ENCODE assay signal across 21 mouse cellular contexts in the genomic region with DNA sequence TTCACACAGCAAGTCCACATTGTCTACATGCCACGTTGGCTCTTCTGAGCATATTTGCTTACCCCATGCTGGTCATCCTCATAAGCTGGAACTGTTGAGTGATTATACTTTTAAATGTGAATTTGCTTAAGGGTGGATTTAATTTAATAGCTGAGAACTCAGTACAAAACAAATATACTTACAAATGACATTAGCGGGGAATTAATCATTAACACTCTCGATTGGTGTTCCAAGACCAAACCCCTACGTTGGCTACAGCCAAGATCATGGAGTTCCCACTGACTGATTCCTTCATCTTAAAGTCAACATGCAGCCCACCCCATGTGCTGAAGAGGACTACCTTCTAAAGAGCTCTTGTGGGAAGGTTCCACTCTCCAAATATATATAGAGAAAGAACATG.
DNase-seq lines count a peak whose midpoint lies in the region; ATAC-seq and TF ChIP-seq lines count a peak whose summit lies in the region.
"Had no signal": no experiment of that assay in that cellular context is flagged by ENCODE, and none has a peak within 500 bp of the region (broad histone marks: within the 10 kb centered on the region; RNA-seq: fewer than 3 reads in every experiment).

No protein-coding gene starts in this region.

- no peak overlapping the region for H3K27ac ChIP-seq in liver, adult 2 months (replicated peaks; ENCODE audit: insufficient read depth, low read depth, low read length)
- H3K27ac ChIP-seq in liver, embryonic 11.5 days (ENCODE audit: low read depth, low read length) = no peak overlapping the region
- H3K27ac ChIP-seq: forebrain, embryonic 10.5 days; forebrain, embryonic 13.5 days; gastrocnemius, adult 2 months; hindbrain, embryonic 12.5 days had no signal

- H3K4me2 ChIP-seq in liver, embryonic 11.5 days = no peak overlapping the region
- H3K4me2 ChIP-seq: forebrain, embryonic 13.5 days; heart, embryonic 11.5 days; hindbrain, embryonic 12.5 days had no signal

- H3K9ac ChIP-seq in liver, adult 2 months (ENCODE audit: low read depth, low read length) = no peak overlapping the region
- H3K9ac ChIP-seq in liver, embryonic 11.5 days (ENCODE audit: low read depth, low read length) = no peak overlapping the region
- H3K9ac ChIP-seq: forebrain, embryonic 13.5 days; forebrain, postnatal 0 days; hindbrain, embryonic 12.5 days had no signal

- H3K4me3 ChIP-seq in liver, adult 2 months (ENCODE audit: insufficient read depth, low read depth, low read length) = no peak overlapping the region
- no peak overlapping the region for H3K4me3 ChIP-seq in liver, embryonic 11.5 days (ENCODE audit: low read depth, low read length)
- H3K4me3 ChIP-seq: forebrain, embryonic 10.5 days; forebrain, embryonic 13.5 days; gastrocnemius, adult 2 months; hindbrain, embryonic 12.5 days had no signal

- TF ChIP-seq POLR2A in liver, adult 2 months (IDR thresholded peaks at IDR 0.05; ENCODE audit: extremely low read depth, insufficient read depth, low read length) = no peak

- DNase-seq in kidney, adult 11 months = peak; percentile 38
- no peak for DNase-seq in kidney, postnatal 4 days
- peak; percentile 28 to 67 for DNase-seq in kidney, adult 8-10 months
- DNase-seq in kidney, postnatal 25 days = no peak
- DNase-seq in liver, adult 2 months (ENCODE audit: extremely low read depth, low read depth, low spot score) = peak; percentile 25
- DNase-seq in liver, embryonic 11.5 days (ENCODE audit: low spot score) = no peak
- DNase-seq in adrenal gland, postnatal 4 days (ENCODE audit: low spot score in 2 of 2) = no peak
- DNase-seq: adrenal gland, adult 8-10 months; adrenal gland, postnatal 25 days; cerebellum, adult 18-20 months; cerebellum, adult 9-10 months; cerebellum, postnatal 14 days; forebrain, postnatal 0 days; gastrocnemius, adult 2 months; gastrocnemius, postnatal 14 days; heart, adult 11 months had no signal

- WGBS in liver, adult 2 months = 72% methylated on average over 4 of the region's 4 CpGs
- 90% methylated on average over 4 of the region's 4 CpGs for WGBS in liver, embryonic 11.5 days

- H3K4me1 ChIP-seq in liver, adult 2 months (ENCODE audit: control insufficient read depth, insufficient read depth, low read length) = no peaks in the 10 kb centered on the region
- no peaks in the 10 kb centered on the region for H3K4me1 ChIP-seq in liver, embryonic 11.5 days (replicated peaks; ENCODE audit: control insufficient read depth, insufficient read depth, low read length)
- H3K4me1 ChIP-seq: forebrain, embryonic 10.5 days; hindbrain, embryonic 12.5 days had no signal

- no peaks in the 10 kb centered on the region for H3K9me3 ChIP-seq in liver, embryonic 11.5 days (ENCODE audit: control insufficient read depth, low read length)
- H3K9me3 ChIP-seq: forebrain, embryonic 10.5 days; forebrain, embryonic 13.5 days; hindbrain, embryonic 12.5 days had no signal

- no peak for ATAC-seq in liver, embryonic 11.5 days (replicated peaks; ENCODE audit: low FRiP score)
- ATAC-seq: activated CD4-positive, CD25-positive, alpha-beta regulatory T cell, adult 4 months; forebrain, embryonic 13.5 days; forebrain, postnatal 0 days had no signal

- H3K27me3 ChIP-seq in liver, adult 2 months (ENCODE audit: control insufficient read depth, insufficient read depth, low read length) = no peaks in the 10 kb centered on the region
- no peaks in the 10 kb centered on the region for H3K27me3 ChIP-seq in liver, embryonic 11.5 days (replicated peaks; ENCODE audit: control insufficient read depth, insufficient read depth, low read length)
- H3K27me3 ChIP-seq: forebrain, embryonic 13.5 days; hindbrain, embryonic 12.5 days had no signal

- H3K36me3 ChIP-seq in liver, adult 2 months (ENCODE audit: control insufficient read depth, insufficient read depth, low read length) = no peaks in the 10 kb centered on the region
- H3K36me3 ChIP-seq in liver, embryonic 11.5 days (ENCODE audit: control insufficient read depth, insufficient read depth, low read length) = no peaks in the 10 kb centered on the region
- H3K36me3 ChIP-seq: forebrain, embryonic 10.5 days; hindbrain, embryonic 12.5 days had no signal

- TF ChIP-seq CTCF in liver, adult 2 months (IDR thresholded peaks at IDR 0.05; ENCODE audit: low read depth, low read length) = no peak

- no peaks in the 10 kb centered on the region for H3K79me2 ChIP-seq in liver, adult 2 months (ENCODE audit: control insufficient read depth, insufficient read depth, low read length)

Comparison
In these comparisons a context has a peak if more than half of its experiments do, and no peak if none do; other contexts are left out.
1. DNase-seq: peak in kidney, adult 11 months (single experiment), kidney, adult 8-10 months (2 of 2) and liver, adult 2 months (single experiment); none in kidney, postnatal 4 days (0 of 2), kidney, postnatal 25 days (0 of 2), liver, embryonic 11.5 days (single experiment) and adrenal gland, postnatal 4 days (0 of 2).